Mouse (Mus musculus): ENCODE measurements around the gene Ssc5d.

- TF ChIP-seq CTCF (conservative IDR thresholded peaks at IDR 0.05 in 1 of 2, IDR thresholded peaks at IDR 0.05 in 1 of 2; ENCODE audit: low read depth in 2 of 2, low read length in 2 of 2) (peak in 1 of 2 experiments; percentile 59; a peak in 2 of 4 replicates), POLR2A (IDR thresholded peaks at IDR 0.05; ENCODE audit: low read depth, low read length) (no peak), ZMIZ1 (IDR thresholded peaks at IDR 0.05; ENCODE audit: low read depth, low read length) (no peak), MAFK (IDR thresholded peaks at IDR 0.05; ENCODE audit: insufficient replicate concordance, low read length) (no peak), SIN3A (IDR thresholded peaks at IDR 0.05; ENCODE audit: low read length) (no peak), CHD2 (IDR thresholded peaks at IDR 0.05; ENCODE audit: low read length) (no peak), E2F4 (IDR thresholded peaks at IDR 0.05; ENCODE audit: insufficient replicate concordance, low read depth, low read length) (no peak), ZKSCAN1 (IDR thresholded peaks at IDR 0.05; ENCODE audit: borderline replicate concordance, low read depth, low read length) (no peak), NRF1 (IDR thresholded peaks at IDR 0.05; ENCODE audit: low read depth, low read length) (no peak), EP300 (IDR thresholded peaks at IDR 0.05; ENCODE audit: low read length) (no peak), ETS1 (conservative IDR thresholded peaks at IDR 0.05; ENCODE audit: low read depth, low read length) (no peak), USF1 (IDR thresholded peaks at IDR 0.05; ENCODE audit: low read depth, low read length) (no peak)
Measured at GRCm38 (mm10) chr7:4901171-4901570, 24.4 kb upstream of the Ssc5d start.
